Mouse (Mus musculus): ENCODE results near the gene Anapc11.
"Not testable (repeated sequence)": the region's sequence is repeated elsewhere in the genome, so short reads cannot be mapped to it uniquely, and the experiment has no call there.

Gene Anapc11

DNA sequence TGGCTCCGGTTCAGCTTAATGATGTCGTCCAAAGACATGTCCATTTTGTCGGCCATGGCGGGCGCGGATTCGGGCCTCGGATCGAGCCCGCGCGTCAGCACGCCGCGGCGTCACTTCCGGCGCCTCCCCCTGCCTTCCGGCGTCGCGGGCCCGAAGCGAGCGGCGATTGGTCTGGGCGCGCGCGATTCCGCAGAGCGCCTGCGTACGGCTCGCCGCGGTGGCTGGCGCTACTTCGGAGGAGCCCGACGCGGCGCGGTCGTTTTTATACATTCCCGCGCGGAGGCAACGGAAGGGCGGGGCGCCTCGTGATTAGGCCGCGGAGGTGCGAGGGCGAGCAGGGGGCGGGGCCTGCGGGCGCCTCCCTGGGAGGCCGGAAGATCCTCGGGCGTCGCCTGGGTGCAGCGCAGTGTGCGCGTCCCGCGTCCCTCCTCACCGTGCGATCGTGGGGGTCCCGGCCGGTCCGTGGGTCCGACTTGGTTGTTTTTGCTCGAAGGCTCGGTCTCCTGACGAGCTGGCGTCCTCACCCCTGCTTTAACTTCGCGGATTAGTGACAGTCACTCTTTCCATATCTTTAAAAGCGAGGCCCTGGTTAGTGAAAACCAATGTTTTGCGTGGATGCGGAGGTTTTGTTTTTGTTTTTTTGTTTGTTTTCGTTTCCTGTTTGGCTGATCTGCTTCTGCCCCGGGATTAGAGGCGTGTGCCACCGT is at the start of gene Anapc11, which contains the start of gene Alyref:
Gene Anapc11, plus strand, starts transcription at position 139 of the 707 bp plus-strand sequence.
Gene Alyref, minus strand, starts transcription at position 83 of the 707 bp plus-strand sequence.
- DNase-seq (ENCODE audit: low spot score in 2 of 2), result peak; percentile 90 to 92

DNA sequence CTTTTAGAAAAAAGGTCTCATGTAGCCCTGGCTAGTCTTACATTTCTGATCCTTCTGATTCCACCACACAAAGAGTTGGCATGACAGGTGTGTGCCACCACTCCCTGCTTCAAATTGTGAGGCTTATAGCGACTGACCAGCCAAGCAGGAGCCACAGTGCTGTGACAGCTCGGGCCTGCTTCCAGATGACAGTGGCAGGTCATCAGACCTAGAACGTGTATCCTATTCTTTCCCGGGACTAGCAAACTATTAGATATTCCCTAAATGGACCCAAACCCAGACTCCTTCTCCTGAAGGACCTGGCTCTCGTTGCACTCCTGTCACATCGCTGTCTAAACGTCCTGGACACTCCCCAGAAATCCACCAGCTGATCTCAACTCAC is 49.4 kb upstream of the Anapc11 start:
- no peak for DNase-seq (ENCODE audit: low spot score in 2 of 2)

DNA sequence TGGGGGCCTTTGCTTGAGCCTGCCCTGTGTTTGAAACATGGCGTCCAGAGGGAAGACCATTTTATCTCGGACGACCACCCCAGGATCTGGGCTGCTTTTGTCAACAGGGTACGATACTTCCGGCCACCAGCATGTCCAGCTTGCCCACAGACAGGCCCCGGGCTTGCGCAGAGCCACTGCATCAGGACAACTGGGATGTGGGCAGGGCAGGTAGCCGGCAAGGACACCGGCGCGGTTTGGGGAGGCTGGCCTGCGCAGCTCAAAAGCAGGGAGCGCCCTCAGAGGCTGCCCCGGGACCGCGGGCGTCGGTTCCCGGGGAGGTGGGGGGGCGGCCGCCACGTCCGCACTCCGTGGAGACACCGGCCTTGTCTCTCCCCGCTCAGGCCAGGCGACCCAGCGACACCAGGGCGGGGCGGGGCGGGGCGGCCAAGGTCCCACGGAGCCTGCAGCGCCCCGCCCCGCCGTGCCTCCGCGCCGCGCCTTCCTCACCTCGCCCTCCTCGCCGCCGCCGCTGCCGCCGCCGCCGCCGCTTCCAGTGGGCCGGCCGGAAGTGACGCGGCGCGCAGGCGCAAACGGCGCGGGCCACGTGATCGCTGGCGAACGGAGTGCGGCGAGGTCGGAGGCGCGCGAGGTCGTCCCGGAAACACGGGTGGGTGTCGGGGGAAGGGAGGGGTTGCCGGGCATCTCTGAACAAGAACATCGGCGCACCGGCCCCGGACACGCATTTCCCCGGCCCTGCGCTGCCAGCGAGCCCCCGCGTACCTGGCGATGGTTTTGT is 48.9 kb upstream of the Anapc11 start, which contains the start of gene Mcrip1:
Gene Mcrip1, minus strand, starts transcription at position 560 of the 778 bp plus-strand sequence.
- DNase-seq (ENCODE audit: low spot score in 2 of 2), result peak; percentile 89 to 90

DNA sequence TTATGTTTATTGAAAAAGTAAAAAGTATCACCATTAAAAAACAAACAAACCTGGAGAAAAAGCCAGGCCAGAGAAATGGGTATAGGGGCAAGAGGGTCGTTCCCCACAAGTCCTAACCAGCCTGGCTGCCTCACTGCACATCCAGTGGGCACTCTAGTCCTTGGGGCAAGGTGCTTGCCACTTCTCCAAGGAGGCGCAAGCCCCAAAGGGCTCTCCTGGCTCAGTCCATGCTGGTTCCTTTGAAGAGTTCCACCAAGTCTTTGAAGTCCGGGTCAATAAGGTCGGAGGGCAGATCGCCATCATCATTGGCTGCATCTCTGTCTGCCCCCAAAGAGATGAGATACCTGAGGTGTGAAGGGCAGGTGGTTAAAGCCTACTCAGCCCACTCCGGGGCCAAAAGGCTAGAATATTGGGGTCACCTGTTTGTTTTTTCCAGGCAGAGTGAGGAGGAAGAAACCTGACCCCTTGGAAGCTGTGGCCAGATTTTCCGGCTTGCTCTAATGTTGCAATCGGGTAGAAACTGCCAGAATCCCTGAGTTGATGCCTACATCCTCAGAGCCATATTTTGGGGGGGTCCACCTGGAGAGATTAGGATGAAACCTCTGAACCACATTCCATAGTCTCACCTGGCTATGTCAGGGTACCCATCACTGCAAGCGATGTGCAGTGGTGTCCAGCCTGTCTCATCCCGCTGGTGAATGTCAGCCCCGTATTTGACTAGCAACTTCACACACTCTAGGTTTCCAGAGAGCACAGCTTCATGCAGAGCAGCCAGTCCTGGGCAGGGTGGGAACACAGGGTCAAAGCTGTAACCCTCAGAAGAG is 48.0 kb upstream of the Anapc11 start:
- no peak for DNase-seq (ENCODE audit: low spot score in 2 of 2)

DNA sequence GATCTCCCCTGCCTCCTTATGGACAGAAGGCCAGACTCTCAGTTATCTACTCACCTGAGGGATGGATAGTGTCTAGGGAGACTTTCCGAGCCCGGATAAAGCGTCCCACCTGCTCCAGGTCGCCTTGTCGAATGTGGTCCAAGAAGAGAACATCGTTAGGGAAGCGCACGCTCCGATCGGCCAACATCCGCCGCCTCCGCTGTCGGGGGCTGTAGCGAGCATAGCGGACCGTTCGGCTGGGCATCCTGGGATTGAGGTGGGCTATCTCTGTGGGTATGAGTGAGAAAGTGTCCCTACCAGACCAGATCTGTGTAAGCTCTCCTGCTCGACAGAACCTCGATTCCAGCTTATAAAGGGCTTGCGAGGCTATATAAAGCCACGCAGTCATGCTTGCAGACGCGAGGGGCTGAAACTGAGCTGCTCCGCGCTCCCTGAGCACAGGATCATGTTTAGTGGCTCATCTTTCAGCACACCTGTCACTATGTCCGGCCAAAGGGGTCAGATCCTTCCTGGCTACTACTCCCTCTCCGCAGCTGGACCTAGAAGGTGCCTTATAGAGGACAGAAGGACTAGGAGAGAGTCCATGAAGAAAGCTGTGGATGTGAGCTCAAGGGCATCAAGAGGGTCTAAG is 47.3 kb upstream of the Anapc11 start, which contains the start of gene Ppp1r27:
Gene Ppp1r27, minus strand, starts transcription at position 323 of the 631 bp plus-strand sequence.
- DNase-seq (ENCODE audit: low spot score in 2 of 2), result no peak

DNA sequence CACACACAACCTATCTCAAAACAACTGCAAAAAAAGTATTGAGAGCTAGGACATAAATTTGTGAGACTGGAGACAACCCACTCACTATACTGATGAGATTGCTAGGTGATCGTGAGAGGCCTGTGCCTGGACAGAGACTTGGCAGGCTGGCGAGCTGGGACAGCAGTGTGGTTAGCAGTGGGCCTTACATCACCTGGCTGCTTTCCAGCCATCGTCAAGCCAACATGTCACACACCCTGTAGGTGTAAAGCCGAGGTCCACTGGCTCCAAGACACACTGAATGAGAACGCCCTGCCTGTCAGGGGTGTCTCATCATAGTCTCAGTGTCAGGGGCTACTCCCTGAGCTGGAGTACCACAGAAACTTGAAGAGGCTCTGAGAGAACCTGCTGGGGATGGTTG is 45.5 kb upstream of the Anapc11 start:
- DNase-seq (ENCODE audit: low spot score in 2 of 2), result no peak

DNA sequence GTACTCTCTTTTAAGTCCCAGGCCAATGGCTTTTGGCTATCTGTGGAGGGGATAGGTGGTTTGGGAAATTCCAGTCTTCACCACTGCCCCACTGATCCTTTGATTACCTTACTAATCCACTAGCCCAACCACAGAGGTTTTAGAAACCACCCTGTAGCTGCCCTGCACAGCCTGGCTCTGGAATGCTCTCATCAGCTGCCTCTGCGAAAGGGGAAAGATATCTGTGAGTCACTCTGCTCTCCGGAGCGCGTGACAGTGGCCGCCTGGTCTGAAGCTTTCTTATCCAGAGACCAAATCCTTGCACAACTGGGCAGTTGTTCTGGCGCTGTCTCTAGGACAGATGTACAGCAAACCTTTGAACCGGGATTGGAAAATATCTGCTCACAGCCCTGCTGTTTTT is 43.4 kb upstream of the Anapc11 start:
- no peak for DNase-seq (ENCODE audit: low spot score in 2 of 2)

DNA sequence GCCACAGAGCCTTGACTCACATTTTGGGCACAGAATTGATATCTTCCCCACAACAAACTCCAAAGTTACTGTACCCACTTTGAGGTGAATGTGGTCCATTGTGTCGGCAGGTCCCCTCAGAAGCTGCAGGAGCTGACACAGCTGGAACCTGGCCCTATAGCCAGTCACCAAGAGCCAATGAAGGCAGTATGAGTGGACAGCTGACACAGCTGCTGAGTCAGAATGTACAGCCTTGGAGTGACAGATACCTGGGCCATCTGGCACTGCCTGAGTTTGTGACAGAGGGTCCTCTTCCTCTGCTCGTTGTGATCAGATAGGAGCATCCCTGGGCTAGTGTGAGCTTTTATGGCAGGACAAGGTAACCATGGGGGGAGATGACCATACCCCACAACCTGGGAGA is 43.0 kb upstream of the Anapc11 start:
- DNase-seq (ENCODE audit: low spot score in 2 of 2), result no peak

DNA sequence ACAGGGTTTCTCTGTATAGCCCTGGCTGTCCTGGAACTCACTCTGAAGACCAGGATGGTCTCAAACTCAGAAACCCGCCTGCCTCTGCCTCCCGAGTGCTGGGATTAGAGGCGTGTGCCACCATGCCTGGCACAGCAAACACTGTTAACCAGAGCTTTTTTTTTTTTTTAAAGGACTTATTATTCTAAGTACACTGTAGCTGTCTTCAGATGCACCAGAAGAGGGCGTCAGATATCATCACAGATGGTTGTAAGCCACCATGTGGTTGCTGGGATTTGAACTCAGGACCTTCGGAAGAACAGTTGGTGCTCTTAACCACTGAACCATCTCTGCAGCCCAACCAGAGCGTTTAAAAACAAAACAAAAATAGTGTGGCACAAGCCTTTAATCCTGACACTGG is 39.4 kb upstream of the Anapc11 start:
- not testable (repeated sequence) for DNase-seq (ENCODE audit: low spot score in 2 of 2)

DNA sequence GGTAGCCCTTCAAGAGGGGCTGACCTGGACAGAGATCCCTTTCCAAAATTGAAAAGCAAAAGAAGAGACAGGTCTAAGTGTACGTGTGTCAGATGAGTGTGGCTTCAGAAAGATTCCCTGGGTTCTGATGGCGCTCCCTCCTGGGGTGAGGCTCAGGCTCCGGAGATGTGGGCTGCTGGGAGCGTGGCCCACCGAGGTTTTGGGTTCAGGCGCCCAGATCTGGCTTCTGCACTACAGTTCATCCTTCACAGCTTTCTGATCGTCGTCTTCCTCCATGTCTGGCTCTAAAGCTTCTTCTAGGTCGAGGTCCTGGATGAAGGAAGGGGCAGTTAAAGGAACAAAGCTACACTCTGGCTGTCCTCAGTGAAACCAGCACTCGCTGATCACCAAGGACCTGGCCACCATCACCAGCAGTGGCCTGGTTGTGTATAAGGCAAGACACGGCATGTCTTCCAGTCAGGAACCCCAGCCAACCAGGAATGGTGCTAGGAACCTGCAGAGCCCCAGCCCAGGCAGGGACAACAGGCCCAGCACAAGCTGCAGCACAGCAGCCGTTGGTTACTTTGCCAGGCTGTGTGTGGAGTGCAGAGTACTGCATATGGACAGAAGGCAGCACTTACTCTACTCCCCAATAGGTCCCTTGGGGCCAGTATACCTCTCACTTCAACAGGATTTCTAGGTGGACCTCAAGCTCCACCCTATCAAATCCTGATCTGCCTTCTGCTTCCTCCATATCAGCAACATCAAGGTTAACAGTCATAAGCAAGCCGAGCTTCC is 37.1 kb upstream of the Anapc11 start:
- DNase-seq (ENCODE audit: low spot score in 2 of 2), result no peak

DNA sequence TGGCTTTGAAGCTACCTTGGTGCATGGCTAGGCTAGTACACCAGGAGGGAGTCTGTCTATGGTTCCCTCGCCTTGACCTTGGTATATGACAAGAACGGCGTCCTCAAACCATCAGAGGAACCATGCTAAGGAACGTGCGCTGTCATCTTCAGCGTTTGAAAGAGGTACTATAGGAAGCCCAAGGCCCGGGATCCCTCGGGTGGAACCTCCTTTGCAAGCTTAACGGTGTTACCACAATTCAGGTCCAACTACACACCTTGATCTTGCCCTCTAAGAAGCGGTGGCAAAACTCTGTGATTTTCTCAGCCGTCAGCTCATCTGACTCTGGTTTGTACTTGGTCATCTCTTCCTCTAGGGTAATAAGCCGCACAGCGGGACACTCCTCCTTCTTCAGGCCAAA is 35.3 kb upstream of the Anapc11 start:
- no peak for DNase-seq (ENCODE audit: low spot score in 2 of 2)

DNA sequence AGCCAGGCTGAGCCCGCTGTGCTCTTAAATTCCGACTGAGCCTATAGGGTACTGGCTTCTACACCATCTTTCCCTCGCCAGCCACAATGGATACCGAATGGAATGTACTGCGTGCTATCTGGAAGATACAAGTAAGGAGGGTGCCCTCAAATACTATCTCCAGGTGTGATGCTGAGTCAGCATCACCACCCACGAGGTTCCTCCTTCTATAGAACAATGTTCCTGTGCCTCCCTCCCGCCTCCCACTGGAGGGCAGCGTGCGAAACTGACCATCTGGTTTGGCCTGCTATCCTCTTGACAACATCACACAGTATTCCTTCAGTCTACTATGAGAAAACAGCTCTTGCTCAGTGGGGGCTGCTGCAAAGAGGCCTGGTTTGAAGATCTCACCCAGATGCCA is 33.1 kb upstream of the Anapc11 start:
- DNase-seq (ENCODE audit: low spot score in 2 of 2), result no peak

DNA sequence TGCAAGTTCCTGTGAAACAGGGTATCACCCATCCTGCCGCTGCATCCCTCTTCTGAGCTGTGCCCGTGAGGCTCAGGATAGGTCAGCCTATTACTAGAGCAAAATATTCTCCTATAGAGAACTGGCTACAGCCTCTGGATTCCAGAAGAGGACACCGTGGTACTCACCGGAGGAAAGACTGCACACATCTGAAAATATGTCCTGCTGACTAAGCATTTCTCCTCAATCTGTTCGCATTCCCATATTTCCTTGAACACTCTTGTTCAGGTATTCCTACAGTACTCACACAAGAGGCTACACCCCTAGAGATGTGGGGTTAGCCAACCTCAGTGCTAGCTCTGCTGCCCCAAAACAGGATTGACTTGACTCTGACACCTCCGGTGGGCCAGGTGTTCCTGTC is 29.9 kb upstream of the Anapc11 start:
- DNase-seq (ENCODE audit: low spot score in 2 of 2), result no peak

DNA sequence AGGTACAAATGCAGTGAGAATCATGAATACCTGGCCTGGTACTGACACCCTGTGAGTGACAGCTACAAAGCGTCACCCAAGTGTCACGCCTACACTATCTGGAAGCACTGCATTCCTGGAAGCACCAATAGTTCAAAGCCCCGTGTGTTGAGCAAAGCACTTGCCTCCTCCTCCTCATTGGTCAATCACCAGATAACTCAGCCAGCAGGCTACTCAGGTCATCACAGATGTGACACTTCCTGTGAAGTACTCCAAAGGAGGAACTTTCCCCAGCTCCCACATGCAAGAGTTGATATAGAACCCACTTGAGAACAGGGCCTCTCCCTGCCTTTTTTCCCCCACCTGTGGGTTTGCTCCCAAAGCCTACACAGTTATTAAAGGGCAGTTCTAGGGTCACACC is 27.1 kb upstream of the Anapc11 start:
- DNase-seq (ENCODE audit: low spot score in 2 of 2), result no peak

DNA sequence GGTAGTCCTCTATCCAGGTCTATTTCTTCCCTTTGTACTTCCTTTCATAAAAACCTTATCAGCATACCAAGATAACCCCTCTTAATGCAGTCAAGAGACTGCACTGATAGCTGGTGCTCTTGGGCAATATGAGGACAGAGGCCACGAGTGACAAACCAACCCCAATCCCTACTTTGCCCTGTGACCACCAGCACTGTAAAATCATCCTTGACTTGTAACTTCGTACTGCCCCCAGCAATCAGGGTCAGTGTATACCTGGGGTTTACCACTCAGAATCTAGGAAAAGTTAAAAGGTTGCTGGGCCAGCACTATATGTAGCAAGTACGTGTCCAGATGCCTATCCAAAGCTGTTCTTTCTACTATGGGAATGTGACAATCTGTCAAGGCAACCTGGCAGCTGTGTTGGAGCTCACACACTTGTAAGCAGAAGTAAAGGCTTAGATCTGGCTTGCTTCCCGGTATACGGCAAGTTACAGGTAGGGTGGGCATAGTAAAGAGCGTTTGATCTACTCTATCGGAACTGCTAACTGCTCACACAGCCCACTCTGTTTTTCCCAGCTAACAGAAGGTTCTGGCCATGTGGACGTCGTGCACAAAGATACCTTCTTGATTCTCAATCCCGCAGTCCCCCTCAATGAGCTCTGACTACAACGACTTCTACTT is 26.3 kb upstream of the Anapc11 start:
- DNase-seq (ENCODE audit: low spot score in 2 of 2), result no peak

DNA sequence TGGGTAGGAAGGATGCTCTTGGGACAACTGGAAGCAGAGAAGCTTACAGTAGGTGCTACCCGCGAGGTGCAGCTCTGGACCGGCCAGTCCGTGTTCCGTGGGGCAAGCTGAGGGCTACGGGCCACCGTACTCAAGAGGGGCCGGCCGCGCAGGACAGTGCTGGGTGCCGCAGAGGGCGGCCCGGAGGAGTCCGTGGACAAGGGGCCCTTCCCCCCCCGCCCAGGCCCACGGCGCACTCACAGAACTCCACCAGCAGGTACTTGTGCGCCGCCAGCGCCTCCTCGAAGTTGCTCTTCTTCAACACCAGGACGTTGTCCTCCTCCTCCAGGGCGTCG is 25.8 kb upstream of the Anapc11 start:
- no peak for DNase-seq (ENCODE audit: low spot score in 2 of 2)

DNA sequence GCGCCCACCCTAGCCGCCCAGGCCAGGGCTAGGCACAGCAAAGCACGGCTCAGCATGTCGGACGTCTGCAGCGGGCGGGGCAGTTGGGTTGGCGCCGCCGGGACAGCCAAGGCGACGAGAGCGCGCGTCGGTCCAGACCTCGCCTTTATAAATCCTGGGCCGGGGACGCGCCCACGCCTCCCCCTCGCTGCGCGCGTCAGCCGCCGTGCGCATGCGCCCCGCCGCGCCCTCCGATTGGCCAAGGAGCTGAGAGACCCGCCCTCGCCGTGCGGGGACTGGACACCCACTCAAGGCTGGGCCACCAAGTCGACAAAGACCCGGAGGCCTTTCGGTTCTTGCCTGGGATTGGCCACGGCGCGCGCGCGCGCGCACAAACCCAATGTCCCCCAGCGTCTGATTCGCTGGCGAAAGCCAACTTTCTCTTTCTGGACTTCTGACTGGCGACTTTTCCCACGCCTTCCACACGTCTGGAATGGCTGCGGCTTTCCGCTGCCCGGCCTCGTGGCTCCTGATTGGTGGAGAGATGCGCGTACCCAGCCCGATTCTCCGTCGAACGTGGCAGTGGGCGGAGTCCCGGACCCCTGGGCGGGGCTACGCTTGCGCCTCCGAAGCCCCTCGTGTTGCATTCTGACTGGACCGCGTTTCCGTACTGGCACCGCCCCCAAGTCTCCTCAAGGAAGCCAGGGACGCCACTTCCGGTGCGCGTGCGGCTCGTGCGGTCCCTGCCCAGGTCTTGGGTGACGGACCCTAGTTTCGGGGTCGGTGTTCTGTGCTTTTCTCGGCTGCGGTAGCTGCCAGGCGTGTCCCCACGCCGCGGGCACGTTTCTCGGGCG is 25.3 kb upstream of the Anapc11 start, which contains the start of gene P4hb:
Gene P4hb, minus strand, starts transcription at position 502 of the 833 bp plus-strand sequence.
- peak; percentile 100 for DNase-seq (ENCODE audit: low spot score in 2 of 2)

DNA sequence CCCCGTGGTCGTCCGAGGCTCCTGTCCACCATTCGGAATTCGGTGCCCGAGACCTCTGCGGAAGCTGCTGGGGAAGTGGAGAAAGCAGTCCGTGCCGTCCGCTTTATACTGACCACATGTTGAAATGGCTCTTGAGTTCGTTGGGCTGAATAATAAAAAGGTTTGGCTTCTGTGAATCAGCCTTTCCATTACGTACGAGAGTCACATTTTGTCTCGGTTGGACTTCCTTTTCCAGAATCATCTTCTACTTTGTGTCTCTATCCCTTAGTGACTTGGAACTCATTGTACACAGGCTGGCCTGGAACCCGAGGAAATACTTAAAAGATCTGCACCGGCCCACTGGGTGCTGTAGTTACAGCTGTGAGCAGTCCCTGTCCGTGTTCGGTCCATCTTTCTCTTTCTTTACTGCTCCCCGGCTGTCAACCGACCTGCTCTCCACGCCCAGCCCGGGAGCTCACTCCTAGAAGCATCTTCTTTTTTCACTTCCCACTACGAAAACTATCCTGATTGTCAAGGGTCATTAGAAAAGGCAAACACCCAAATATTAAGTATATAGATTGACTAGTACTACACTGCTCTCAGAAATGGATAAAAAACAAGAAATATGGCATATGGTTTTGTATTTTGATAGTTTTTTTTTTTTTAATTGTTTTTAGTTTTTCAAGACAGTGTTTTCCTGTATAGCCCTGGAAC is 24.5 kb upstream of the Anapc11 start:
- DNase-seq (ENCODE audit: low spot score in 2 of 2), result no peak

DNA sequence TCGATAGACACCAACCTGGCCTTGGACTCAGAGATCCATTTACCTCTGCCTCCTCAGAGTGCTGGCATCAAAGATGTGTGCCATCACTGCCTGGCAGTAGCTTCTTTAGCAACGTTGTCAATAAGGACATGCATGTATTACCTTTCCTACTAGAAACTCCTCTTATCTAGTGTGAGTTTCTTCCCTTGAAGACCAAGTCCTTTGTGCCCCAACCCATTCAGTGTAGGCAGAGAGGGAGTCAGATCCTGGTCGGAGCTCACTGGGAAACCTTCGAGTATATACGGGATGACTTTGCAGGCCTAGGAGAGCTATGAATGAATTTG is 24.0 kb upstream of the Anapc11 start:
- DNase-seq (ENCODE audit: low spot score in 2 of 2), result no peak
